Mouse (Mus musculus) retina, postnatal 1 day (tissue): ENCODE data around the gene Rab3c.

ENCODE experiments used
- DNase-seq: peaks from one replicate; pipeline ENCODE4 v3.0.0-alpha.2; 2012

Gene Rab3c

GRCm38 (mm10) chr13:110184963-110185685 lies 95.7 kb downstream of the Rab3c start:
- no peak for DNase-seq

- no peak for DNase-seq
These were observed 105.1 kb downstream of the Rab3c start for GRCm38 (mm10) chr13:110175651-110176050.

- DNase-seq = no peak
These were observed 111.1 kb downstream of the Rab3c start for GRCm38 (mm10) chr13:110169669-110170068.

- no peak for DNase-seq
These were observed 111.6 kb downstream of the Rab3c start for GRCm38 (mm10) chr13:110169152-110169551.

- DNase-seq = no peak
These were observed 112.2 kb downstream of the Rab3c start for GRCm38 (mm10) chr13:110168570-110168969.

- peak; percentile 66 for DNase-seq
These were observed 114.0 kb downstream of the Rab3c start for GRCm38 (mm10) chr13:110166622-110167330.

GRCm38 (mm10) chr13:110159980-110160379 lies 120.8 kb downstream of the Rab3c start:
- no peak for DNase-seq

GRCm38 (mm10) chr13:110158588-110159519 lies 121.9 kb downstream of the Rab3c start:
- DNase-seq = no peak

GRCm38 (mm10) chr13:110145545-110145944 lies 135.3 kb downstream of the Rab3c start:
- no peak for DNase-seq

- peak; percentile 17 for DNase-seq
These were observed 135.8 kb downstream of the Rab3c start for GRCm38 (mm10) chr13:110145019-110145418.

- DNase-seq = no peak
These were observed 141.5 kb downstream of the Rab3c start for GRCm38 (mm10) chr13:110139339-110139738.

GRCm38 (mm10) chr13:110138644-110139043 lies 142.2 kb downstream of the Rab3c start:
- DNase-seq = no peak

- DNase-seq = peak; percentile 33
These were observed 153.1 kb downstream of the Rab3c start for GRCm38 (mm10) chr13:110127613-110128258.

- DNase-seq = no peak
These were observed 158.0 kb downstream of the Rab3c start for GRCm38 (mm10) chr13:110122825-110123224.

GRCm38 (mm10) chr13:110116892-110117291 lies 163.9 kb downstream of the Rab3c start:
- no peak for DNase-seq

- no peak for DNase-seq
These were observed 164.5 kb downstream of the Rab3c start for GRCm38 (mm10) chr13:110116316-110116715.

- no peak for DNase-seq
These were observed 165.7 kb downstream of the Rab3c start for GRCm38 (mm10) chr13:110114870-110115645.

GRCm38 (mm10) chr13:110113711-110114110 lies 167.1 kb downstream of the Rab3c start:
- DNase-seq = no peak

- DNase-seq = no peak
These were observed 183.3 kb downstream of the Rab3c start for GRCm38 (mm10) chr13:110097424-110098050.

GRCm38 (mm10) chr13:110094998-110095397 lies 185.8 kb downstream of the Rab3c start:
- DNase-seq = peak; percentile 32
